Mouse (Mus musculus) urinary bladder, postnatal 10 days (tissue): ENCODE data around the gene Pakap.

Experiments
- DNase-seq: peaks from one replicate; pipeline ENCODE4 v3.0.0; 2022; ENCODE audit warnings: low spot score

Gene Pakap

DNA sequence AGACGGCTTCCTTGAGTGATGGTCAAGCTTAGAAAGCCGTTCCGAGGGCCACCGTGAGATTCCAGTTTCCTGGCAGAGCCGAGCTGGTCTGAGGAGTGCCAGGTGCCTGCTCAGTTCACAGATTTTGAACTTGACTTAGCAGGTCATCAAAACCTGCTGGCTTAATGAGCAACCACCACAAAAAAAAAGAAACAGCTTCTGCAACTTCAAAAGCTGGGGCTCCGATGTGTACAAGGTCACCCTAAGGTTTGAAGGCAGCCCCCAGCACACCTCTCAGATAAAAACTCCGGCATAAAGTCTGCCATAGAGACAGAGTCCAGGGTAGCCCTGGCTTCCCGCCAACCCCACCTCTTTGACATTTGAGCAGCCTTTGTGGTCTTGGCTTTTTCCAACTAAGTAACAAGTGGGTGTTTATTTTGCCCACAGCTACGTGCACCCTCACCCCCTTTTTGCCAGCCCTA lies 348.3 kb downstream of the Pakap start, which contains the start of gene D630039A03Rik:
D630039A03Rik (minus strand) TSS at position 97 of the 461 bp plus-strand sequence.
- DNase-seq: no peak

DNA sequence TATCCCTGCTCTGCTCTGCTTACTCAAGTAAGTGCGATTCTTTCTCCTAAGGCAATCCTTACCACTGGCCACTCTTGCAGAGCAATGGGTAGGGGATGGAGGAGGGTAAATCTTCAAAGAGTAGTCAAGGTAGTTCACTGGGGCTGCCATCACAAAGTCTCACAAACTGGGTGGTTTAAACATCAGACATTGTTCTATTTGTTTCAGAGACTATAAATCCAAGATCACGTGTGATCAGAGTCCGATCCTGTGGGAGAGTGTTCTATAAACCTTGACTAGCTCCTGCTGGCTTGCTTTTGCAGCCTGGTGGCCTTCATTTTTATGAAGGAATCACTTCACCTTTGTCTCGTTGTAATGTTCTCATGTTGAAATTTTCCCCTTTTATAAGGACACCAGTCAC lies 348.7 kb downstream of the Pakap start:
- DNase-seq: no peak

DNA sequence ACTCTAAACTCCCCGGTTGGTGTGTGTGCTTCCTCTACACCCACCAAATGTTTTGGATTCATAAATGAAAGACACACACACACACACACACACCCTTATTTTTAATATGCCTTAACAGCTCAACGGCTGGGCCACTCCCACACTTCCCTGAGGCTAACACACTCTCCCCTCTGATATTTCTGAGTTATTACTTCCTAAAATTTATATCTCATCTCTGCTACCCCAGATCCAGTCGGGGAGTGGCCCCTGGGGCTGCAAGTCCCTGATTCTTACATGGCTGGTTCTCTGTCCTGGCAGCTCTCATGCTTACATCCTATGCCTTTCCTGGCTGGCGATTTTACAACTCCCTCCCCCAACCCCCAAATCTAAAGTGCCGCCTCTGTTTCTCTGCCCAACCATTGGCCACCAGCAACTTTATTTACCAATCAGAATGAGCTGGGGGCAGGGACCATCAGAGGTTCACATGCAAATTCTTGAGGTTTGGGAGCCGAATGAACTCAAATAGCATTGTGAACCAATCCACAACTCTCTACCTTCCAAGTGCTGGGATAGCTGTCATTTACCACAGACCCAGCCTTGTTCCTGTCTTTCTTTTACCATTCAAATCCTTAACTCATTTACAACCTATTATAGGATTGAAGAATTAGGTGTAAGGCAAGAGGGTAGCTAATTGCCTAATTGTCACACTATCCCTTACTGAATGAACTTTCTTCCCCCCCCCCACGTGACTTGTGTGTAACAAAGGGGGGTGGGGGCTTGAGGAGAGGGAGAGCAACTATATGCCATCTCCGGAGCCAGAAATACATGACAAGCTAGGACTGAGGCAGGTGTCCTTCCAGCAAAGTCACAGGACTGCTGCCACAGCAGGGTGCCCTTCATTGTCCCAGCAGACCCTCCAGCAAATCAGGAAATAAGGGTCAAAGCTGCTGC lies 351.8 kb downstream of the Pakap start:
- DNase-seq: no peak

DNA sequence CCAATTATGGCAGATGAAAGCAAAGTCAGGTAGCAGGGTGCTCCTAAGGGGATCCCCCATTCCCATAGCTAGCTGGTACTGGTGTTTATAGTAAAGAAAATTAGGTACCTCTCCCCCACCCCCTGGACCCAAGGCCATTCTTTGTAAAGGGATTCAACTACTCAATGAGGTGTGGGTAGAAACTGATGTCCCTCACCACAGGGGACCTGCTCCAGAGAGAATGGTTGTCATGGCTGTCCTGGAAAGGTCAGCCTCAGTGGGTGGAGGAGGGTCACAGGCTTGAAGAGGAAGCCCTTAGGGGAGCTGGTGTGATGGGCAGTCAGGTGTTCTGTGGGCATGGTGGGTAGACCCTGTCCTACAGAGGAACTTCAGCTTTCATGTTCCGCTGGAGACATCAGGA lies 352.5 kb downstream of the Pakap start:
- no peak for DNase-seq

DNA sequence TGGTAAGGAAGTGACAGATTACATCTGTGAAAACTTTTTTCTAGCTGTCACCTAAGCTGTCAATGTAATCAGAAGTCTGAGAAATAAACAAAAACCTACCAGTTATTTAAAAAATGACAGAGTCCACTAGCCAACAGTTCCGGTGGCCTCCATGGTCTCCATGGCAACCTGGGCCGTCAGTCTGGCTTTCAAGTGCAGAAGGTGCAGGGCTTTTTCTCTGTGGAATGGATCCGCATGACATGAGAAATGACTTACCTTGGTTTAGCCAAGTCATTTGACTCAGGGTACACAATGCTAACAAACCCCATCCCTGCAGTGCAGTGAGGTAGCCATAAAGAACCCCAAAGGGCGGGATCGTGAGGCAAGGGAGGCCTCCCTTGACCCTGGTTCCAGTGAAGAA lies 354.2 kb downstream of the Pakap start:
- DNase-seq: no peak

DNA sequence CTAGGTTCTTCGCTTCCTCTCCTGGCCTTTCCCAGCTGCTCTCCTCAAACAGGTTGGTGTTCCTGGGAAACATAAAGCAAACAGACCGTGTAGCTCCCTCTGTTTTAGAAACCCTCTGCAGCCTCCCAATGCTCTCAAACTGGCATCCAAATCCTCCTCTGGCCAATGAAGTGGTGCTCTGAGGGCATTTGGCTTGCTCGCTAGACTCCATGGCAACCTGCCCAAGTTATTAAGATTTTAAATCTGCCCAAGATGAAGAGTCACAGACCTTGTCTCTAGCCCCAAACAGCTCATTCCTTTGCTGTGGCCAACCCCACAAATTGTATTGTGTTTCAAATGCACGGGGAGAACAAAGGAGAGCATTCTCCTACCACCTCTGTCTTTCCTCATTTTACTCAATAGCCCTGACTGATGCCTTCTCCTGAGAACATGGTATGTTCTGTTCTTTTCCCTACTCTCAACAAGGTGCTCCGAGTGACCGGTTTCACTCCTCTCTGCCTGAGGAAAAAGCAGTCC lies 356.6 kb downstream of the Pakap start:
- DNase-seq: no peak

DNA sequence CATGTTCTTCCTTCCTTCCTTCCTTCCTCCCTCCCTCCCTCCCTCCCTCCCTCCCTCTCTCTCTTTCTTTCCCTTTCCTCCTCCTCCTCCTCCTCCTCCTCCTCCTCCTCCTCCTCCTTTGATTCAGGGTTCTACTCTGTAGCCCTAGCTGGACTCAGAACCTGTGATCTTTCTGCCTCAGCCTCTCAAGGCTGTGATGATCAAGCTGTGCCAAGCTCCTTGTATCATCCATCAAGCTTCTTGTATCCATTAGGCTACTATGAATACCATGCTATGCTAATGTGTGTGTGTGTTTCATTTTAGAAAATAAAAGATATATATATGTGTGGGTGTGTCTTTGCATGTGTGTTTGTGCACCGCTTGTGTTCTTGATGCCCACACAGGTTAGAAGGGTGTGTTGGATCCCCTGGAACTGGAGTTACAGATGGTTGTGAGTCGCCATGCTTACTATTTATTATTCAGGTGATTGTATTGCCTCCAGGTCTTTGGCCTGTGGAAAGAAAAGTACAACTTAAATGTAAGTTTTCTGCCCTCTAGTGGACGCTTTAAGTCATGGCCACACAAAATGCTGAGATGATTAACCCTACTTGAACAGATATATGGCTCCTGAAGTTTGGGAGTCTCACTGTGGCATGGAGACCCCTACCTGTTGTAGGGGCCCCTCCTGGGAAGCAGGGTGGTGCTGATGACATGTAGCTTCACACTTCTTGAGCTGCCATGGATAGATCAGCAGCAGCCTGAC lies 359.7 kb downstream of the Pakap start:
- no peak for DNase-seq

DNA sequence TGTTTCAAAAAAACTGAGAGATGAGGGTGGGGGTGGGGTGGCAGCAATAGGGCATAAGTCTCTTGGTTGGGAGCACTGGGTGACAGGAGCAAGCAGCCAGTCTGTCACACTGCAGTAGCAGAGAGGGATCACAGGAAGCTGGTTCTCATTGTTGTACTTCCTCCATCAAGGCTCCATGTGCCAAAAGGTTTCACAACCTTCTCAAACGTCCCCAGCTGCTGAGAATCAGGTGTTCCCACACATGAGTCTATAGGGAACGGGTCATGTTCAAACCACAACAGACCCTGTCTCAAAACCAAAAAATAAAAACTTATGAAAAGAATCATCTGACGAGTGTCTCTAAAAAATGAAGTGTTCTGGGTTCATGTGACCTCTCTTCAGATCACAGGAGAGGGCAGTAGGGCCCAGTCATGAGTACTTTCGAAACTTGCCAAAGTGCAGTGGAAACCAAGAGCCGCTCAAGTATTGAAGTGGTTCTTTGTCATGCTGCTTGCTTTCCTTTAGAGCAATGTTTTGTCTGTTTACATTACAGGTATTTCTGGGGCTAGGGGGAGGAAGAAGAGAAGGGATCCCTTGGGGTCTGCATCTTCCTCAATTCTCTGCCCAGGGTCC lies 362.7 kb downstream of the Pakap start:
- DNase-seq: no peak

DNA sequence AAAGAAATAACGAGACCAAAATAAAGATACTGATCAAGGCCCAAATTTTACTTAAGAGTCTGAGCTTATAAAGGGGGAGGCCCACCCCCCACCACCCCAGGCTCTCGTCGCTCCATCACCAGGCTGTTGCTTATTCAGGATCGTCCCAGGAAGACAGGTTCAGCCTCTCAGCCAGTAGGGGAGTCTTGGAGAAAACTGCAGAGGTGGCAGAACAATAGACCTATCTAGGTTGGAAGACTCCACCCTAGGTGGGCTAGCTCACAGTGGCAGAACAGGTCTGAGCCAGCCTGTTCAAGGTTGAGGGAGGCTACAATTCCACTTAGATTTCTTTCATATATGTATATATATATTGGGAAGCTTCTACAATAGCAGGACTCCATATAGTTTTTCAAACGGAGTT lies 366.2 kb downstream of the Pakap start:
- DNase-seq: no peak

DNA sequence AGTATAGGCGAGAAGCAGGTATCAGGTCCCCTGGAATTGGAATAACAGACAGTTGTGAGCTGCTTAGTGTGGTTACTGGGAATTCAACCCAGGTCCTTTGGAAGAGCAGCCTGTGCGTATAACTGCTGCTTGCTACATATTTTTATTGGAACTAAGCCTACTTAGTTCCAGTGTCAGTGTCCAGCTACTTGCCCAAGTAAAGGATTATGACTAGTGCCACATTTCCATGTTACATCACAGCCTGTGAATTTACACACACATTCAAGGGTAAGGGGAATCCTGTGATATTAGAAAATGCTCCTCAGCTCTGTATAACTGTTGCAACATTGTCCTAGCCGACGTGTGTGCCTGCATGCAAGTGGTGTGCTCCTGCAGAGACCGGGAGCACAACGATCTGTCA lies 369.3 kb downstream of the Pakap start:
- no peak for DNase-seq

DNA sequence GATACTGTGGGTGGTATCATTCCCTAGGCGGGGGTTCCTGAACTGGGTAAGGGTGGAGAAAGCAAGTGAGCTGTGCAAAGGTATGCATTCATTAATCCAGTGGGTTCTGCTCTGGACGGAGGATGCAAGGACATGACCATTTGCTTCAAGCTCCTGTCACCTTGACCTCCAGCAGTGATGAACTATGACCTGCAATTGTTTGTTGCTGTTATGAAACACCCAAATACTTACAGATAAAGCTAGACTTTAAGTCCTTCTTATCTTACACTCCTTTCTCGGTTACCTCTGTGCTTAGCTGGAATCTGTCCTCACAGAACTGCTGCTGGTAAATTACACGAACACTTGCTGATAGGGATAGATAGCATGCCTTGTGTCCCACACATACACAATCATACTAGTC lies 372.7 kb downstream of the Pakap start:
- DNase-seq: no peak

DNA sequence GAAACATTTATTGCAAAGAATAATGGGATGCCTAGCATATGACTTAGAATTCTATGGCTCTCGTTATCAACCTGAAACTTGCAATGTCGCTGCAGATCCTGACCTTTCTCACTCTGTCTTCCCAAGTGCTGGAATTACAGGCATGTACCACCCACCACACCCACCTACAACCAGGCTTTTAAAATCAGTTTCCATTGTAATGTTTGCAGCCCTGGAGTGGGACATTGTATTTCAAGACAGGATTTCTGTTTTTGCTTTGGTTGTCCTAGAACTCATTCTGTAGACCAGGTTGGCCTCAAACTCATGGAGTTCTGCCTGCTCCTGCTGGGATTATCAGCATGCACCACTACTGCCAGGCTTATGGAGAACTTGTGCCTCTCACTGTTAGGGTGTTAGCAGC lies 374.9 kb downstream of the Pakap start:
- no peak for DNase-seq
